Mouse (Mus musculus) adrenal gland, postnatal 25 days (tissue): ENCODE results near the gene Tas2r137. TPM values are rescaled to one million over a fixed set of nuclear protein-coding genes. Genes with fewer than 3 reads are reported as not detected.
A peak's percentile ranks its signal among the peaks of the same experiment; 100 is the strongest.

Experiments used
- DNase-seq: peaks from one replicate; pipeline ENCODE4 v3.0.0; 2021; ENCODE audit warnings: mixed read lengths
- long read RNA-seq: library from polyadenylated mRNA; stranded (forward); transcript quantifications from one replicate; pipeline ENCODE4 v2.0.0, GENCODE M21; 2021
- total RNA-seq: library from RNA; stranded (reverse); gene quantifications from 2 replicates; pipeline ENCODE4 v1.2.3, GENCODE M21; 2021

The Tas2r137 gene
- 0.49 TPM in 1 of 2 replicates, not detected in the other for total RNA-seq
- long read RNA-seq = 0 reads

DNA sequence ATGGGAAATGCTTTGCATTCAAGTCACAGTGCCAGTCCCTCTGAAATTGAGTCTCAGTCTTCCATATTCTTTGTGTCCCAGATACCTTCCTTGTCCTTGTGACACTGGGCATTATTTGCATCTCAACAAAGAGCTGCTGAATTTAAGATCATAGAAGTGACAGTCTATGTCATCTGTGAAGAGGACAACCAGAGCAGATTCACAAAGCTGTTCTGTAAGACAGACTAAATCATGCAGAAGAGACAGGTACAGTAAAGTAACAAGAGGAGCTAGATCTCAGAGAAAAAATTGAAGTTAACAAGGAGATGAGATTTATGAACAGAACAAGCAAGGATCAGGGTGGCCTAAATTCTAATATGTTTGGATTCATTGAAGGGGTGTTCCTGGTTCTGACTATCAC is at the start of gene Tas2r137:
Gene Tas2r137, plus strand, starts transcription at position 301 of the 400 bp plus-strand sequence.
- DNase-seq = no peak

DNA sequence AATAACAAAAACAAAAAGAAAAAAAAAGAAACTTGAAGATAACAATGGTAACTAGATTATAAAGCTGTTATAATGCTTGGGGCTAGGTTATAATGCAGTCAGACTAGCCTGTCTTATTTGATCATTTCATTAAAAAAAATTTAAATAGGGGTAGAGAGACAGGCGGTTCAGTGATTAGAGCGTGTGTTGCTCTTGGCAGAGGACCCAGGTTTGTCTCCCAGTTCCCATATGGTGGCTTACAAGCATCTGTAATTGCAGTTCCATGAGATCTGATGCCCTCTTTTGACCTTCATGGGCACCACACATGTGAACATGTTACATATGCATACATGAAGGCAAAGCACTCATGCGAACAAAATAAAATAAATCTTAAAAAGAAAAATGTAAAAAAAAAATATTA is 49.8 kb upstream of the Tas2r137 start:
- no peak for DNase-seq

DNA sequence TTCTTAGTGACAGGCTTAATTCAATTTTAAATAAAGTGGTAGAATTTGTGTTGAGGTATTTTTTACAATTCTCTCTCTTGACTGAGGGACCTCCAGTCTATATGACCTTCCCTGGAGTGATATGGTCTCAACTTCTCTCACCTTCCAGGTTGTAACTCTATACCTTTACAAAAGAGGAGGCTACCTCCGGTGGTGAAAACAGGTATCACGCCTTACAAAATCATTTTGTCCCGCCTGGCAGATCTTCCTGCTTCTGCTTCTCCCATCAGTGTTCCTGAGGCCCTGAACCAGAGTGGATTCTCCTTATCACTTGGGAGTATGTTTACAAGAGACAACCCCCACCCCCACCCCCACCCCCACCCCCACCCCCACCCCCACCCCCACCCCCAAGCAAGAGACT is 49.3 kb upstream of the Tas2r137 start:
- no peak for DNase-seq

DNA sequence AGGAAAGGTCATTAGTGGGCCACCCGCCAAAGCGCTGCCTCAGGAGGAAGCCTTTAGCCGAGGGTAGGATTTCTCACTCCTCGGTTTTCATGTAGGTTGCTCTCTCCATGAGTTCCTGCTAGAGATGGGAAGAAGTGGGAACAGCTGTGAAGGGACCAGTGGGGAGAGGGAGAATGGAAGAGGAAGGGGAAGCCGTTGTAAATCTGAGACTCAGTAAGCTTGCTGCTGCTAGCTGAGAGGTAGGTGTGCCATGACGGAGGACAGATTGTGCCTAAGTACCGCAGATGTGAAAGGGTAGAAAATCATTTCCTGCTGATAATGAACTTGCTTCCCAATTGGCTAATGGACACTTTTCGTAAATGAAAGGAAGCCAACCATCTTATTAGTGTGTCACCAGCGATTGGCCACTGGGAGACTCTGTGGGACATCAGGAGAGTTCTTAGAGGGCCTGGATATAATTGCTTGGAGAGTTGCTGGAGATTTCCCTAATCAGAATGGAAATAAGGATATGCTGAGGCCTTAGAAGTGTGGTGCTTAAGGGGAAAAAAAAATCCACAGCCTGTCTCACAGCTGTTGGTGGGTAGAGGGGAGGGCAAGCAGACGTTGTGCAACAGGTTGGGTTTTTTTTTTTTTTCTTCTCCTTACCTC is 47.6 kb upstream of the Tas2r137 start:
- no peak for DNase-seq

DNA sequence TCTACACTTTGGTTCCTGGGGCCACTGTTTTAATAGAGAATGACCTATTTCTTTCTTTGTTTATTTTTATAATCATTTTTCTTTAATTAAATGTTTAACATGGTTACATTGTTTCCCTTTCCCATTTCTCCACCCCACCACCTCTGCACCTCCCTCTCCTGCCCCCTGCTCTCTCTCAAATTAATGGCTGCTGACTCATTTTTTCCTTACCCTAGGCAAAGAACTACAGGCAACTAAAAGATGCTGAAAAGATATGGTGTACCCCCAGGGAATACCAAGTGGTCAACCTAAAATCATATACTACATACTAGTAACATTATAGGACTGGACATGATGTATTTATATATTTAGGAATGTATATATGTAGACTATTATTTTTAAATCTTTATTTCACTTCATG is 42.4 kb upstream of the Tas2r137 start:
- DNase-seq = no peak

DNA sequence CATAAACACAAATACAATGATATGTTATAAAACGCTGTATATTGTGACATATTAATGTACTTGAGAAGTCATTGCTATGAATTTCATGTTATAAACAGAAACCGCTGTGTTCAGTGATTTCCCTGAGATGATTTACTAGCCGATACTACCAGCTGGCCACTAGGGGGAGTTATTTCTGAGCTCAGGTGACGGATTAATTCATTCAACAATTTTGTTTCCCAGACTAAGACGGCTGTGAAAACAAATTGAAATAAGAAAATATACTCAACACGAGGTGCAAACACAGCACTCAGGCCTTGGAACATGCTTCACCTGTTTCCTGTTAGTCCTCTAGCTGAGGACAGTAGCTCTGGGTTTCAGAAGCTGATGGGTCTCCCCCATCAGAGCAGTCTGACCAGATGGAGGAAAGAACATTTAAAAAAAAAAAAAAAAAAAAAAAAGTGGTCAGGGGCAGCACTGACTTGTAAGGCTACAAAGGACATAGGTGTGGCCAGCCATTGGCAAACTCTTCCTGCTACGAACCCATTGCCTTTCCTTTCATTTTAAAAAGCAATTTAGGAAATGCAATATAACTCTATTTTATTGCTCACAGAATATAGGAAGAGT is 36.5 kb upstream of the Tas2r137 start:
- no peak for DNase-seq

DNA sequence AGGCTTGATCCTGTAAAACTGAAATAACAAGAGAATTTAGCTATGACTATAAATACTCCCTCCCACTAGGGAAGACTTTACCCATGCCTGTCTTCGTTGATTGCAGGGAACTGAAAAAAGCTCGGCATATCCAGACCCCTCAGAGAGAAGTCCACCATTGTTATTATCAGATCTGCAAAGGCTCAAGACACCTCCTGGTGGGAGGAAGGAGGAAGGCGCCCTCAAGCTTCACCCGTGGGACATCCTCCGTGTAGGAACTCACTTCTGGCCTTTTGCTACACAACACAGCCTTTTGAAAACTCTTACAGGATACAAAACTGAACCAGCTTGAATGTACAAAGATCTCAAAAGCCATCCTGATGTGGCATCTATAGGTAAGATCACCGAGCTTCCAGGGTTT is 25.3 kb upstream of the Tas2r137 start:
- DNase-seq = no peak

DNA sequence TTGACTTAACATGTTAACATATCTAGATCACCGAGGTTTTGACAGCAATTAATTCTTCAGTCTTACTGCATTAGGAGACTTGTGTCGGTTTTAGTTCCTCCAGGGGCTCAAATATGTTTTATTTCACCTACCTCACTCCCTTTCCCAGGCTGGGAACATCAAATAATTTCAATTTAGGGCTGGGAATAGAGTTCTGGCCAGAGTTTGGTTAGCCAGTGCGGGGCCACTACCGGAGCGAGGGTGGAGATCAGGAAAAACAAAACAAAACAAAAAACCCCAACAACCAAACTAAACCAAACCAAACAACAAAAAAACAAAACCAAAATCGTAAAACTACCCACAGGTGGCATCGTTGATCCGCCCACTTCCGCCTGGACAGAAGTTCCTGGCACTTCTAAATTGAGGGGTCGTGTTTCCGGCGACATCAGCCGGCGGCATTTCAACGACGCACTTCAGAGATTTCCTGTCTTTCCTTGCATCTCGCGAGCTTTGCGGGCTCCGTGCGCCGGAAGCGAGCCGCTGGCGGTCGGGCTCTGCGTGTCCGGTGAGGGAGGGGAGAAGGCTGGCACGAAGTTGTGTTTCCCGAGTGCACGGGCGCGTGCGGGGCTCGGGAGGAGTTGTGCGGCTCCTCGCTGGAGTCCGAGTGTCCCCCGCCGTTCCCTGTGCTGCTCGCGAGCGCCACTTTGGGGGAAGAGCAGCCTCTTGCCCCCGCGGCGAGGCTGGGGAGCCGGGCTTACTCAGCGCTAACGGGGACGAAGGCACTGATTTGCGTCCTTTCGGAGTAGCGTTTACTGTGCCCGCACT is 19.9 kb upstream of the Tas2r137 start, which contains the start of gene Ssbp1:
Gene Ssbp1, plus strand, starts transcription at position 437 of the 804 bp plus-strand sequence.
- DNase-seq = peak; percentile 89

DNA sequence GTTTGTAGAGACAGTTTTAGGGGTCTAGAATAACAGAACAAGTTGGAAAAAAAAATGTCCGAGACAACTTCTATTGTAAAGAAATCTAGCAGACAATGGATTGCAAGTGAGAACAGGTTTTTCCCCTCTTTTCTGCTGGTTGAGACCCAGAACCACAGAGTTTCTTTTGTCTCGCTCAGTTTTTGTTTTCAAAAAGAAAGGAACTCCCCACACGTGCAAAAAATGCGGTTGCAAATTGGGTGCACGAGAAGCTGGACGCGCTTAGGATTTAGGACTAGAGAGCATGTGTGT is 19.4 kb upstream of the Tas2r137 start:
- no peak for DNase-seq

DNA sequence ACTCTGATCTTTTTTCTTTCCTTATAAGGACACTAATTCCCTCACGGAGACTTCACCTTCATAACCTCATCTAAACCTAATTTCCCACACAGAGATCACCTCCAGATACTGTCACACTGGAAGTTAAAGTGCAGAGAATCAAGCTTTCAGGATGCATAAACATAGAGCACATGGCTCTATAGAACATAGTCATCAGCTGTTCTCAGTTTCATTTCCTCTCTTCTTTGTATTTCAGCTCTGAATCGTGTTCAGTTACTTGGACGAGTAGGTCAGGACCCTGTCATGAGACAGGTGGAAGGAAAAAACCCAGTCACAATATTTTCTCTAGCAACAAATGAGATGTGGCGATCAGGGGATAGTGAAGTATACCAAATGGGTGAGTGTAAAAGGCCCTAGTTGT is 14.9 kb upstream of the Tas2r137 start:
- DNase-seq = no peak

DNA sequence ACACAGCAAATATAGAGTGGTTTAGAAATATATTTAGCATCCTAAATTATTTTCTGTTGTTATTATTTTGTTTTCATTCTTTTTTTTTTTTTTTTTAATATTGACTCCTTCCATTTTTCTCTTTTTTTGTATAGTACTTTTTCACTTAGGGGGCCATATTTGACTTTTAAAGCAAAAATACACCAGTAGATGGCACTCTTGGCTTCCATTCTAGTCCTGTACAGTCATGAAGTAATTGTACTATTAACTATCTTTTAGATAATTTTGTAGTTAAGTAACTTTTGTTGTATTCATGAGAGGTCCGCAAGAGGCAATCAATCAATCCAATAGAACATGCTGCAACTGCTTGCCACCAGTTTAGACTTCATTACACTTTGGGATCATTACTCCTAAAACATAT is 11.3 kb upstream of the Tas2r137 start:
- DNase-seq = no peak

DNA sequence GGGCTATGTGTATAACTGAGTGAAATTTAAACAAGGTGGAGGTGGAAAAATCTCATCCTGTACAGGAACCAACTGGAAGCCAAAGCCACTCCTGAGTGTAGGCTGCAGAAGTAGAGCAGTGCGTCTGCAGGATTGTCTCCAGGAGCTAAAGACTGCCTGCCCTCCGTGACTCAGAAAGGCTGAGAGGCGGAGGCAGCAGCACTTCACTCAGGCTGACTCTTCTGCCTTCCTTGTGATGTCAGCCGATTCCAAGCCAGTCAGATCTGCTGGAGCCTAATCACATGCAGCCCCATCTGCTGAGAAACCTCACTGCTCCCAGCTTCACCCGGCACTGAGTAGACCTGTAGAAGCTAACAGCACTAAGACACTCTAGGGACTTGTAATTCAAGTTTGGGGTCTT is 8.7 kb upstream of the Tas2r137 start:
- DNase-seq = no peak

DNA sequence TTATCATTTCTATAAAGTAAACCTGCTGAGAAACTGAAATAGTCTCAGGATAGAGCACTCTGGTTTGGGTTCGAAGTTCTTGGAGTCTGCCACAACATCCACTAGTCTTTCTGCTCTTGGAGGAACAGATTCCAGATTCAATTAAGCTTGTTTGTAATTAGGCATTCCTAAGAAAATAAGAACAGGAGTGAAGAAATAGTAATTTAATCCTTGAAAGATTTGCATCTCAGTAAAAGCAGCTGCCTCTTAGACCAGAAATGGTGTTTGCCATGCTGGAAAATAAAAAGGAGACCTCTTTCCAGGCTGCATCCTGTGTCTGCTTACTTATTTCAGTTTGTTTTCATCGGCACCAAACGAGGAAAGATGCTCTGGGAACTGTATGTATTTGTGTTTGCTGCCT is 2.2 kb downstream of the Tas2r137 start, which contains the start of gene Tas2r108:
Gene Tas2r108, plus strand, starts transcription at position 301 of the 400 bp plus-strand sequence.
- no peak for DNase-seq

DNA sequence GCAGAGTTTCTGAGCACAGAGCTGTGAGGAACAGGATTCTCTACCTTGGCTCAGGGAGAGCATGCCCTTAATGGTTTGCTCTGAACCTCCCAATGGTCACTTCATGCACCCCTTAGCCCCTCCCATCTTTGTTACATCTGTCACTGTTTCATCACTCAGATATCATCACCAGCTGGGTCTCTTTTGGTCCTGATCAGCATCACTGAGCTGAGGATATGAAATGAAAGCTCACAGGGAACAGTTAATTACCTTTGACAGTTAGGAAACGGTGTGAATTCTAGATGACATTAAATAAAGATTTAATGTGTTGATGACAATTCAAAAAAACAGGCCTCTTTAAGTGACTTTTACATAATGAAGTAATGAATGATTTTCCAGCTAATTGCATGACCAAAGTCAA is 28.4 kb downstream of the Tas2r137 start, which contains the start of gene Prss37:
Gene Prss37, minus strand, starts transcription at position 101 of the 400 bp plus-strand sequence.
- no peak for DNase-seq

Other genes starting within 250 kb of the Tas2r137 start
- gene Agk, start 166.1 kb upstream of the Tas2r137 start, total RNA-seq = 39.4 and 48.6 TPM in 2 replicates
- gene E330009J07Rik, start 55.1 kb upstream of the Tas2r137 start, total RNA-seq = 16.3 and 21.1 TPM in 2 replicates
- not detected in 2 replicates for gene Wee2, start 52.1 kb upstream of the Tas2r137 start, total RNA-seq
- gene Ssbp1, start 19.9 kb upstream of the Tas2r137 start, total RNA-seq = 57.1 and 69.2 TPM in 2 replicates
- 0.95 TPM in 1 of 2 replicates, not detected in the other for gene Tas2r108, start 2.3 kb downstream of the Tas2r137 start, total RNA-seq
- gene Prss37, start 28.3 kb downstream of the Tas2r137 start, total RNA-seq = not detected in 2 replicates
- gene Olfr461, start 63.8 kb downstream of the Tas2r137 start, total RNA-seq = not detected in 2 replicates
- gene Olfr460, start 78.3 kb downstream of the Tas2r137 start, total RNA-seq = not detected in 2 replicates
- gene Clec5a, start 94.6 kb downstream of the Tas2r137 start, total RNA-seq = 0.52 and 1.1 TPM in 2 replicates
- not detected in 2 replicates for gene Tas2r138, start 122.1 kb downstream of the Tas2r137 start, total RNA-seq
- 3.0 TPM in 2 replicates for gene Mgam, start 137.6 kb downstream of the Tas2r137 start, total RNA-seq